Mouse (Mus musculus) megakaryocyte progenitor cell, adult 5-6 weeks (primary cell): ENCODE measurements around the gene Kcng3. TPM values are rescaled to one million over a fixed set of nuclear protein-coding genes. Genes with fewer than 3 reads are reported as not detected.
A peak's percentile ranks its signal among the peaks of the same experiment; 100 is the strongest.

Source experiments
- ATAC-seq: replicated peaks from 2 replicates; pipeline ENCODE4 v1.8.0; 2016; ENCODE audit warnings: mild to moderate bottlenecking, moderate TSS enrichment, inconsistent platforms; ENCODE audit not compliant: poor library complexity
- total RNA-seq, 2 experiments: library from RNA; stranded (forward) in 1 of 2; stranded (reverse) in 1 of 2; fragments of 157-497, 149-512 nt in 1 of 2; fragments of 200-1000 nt in 1 of 2; gene quantifications; 2 replicates each; pipeline versions ENCODE4 v1.2.3 to v1.2.4; 2015 to 2017

The Kcng3 gene
- total RNA-seq, 2 experiments from 2014 or later: 0.02 TPM; not detected in 1

- ATAC-seq: peak; percentile 82
Observed at GRCm38 (mm10) chr17:83562153-83563010, 69.3 kb downstream of the Kcng3 start.

- no peak for ATAC-seq
Observed at GRCm38 (mm10) chr17:83559081-83559480, 72.6 kb downstream of the Kcng3 start.

- ATAC-seq: peak; percentile 57
Observed at GRCm38 (mm10) chr17:83555836-83556235, 75.9 kb downstream of the Kcng3 start.

GRCm38 (mm10) chr17:83554997-83555396, 76.7 kb downstream of the Kcng3 start:
- ATAC-seq: no peak; the same call in 1 of the 2 replicates

- peak; percentile 90 for ATAC-seq
Observed at GRCm38 (mm10) chr17:83548501-83549233, 83.0 kb downstream of the Kcng3 start.

GRCm38 (mm10) chr17:83547145-83547544, 84.5 kb downstream of the Kcng3 start:
- ATAC-seq: no peak

GRCm38 (mm10) chr17:83545756-83546742, 85.6 kb downstream of the Kcng3 start:
- ATAC-seq: no peak

GRCm38 (mm10) chr17:83545259-83545658, 86.4 kb downstream of the Kcng3 start:
- no peak for ATAC-seq

GRCm38 (mm10) chr17:83542424-83542823, 89.3 kb downstream of the Kcng3 start:
- no peak for ATAC-seq

- no peak for ATAC-seq
Observed at GRCm38 (mm10) chr17:83539262-83540037, 92.2 kb downstream of the Kcng3 start.

GRCm38 (mm10) chr17:83538694-83539093, 93.0 kb downstream of the Kcng3 start:
- ATAC-seq: no peak

- ATAC-seq: no peak
Observed at GRCm38 (mm10) chr17:83538141-83538540, 93.6 kb downstream of the Kcng3 start.

Other genes with a start within 250 kb of the Kcng3 start
- gene Cox7a2l, start 114.6 kb downstream of the Kcng3 start, total RNA-seq (2015): 219 and 228 TPM in 2 replicates
- 193 and 195 TPM in 2 replicates for gene Cox7a2l, start 114.6 kb downstream of the Kcng3 start, total RNA-seq (2017)
- 51.0 and 54.1 TPM in 2 replicates for gene Mta3, start 74.3 kb upstream of the Kcng3 start, total RNA-seq (2015)
- gene Mta3, start 74.3 kb upstream of the Kcng3 start, total RNA-seq (2017): 29.0 and 40.3 TPM in 2 replicates
- gene Haao, start 216.1 kb upstream of the Kcng3 start, total RNA-seq (2015): 21.6 and 34.9 TPM in 2 replicates
- 22.0 and 22.2 TPM in 2 replicates for gene Haao, start 216.1 kb upstream of the Kcng3 start, total RNA-seq (2017)